Mouse (Mus musculus): ENCODE data around the gene Wwox.

Wwox gene

GRCm38 (mm10) chr8:114855833-114856232 is 416.4 kb downstream of the Wwox start:
- DNase-seq (ENCODE audit: low spot score): no peak

- DNase-seq (ENCODE audit: low spot score): no peak
Observed at GRCm38 (mm10) chr8:114865911-114866310, 426.5 kb downstream of the Wwox start.

DNA sequence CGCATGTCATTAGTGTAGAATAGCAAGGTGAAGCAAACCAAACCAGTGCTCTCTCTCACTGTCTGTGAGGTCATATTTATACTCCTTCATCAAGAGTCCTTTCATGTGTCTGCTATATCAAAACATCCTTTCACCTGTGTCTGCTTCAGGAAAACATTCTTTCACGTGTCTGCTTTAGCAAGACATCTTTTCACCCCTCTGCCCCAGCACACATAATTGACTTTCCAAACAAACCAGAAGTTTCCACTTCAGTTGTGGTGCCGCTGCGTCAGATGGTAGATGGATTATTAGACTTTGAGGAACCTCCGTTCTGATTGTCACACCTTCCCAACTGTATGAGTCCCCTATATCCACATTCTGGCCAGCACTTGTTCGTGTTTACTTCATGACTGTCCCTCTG is 429.9 kb downstream of the Wwox start:
- DNase-seq (ENCODE audit: low spot score): no peak

DNA sequence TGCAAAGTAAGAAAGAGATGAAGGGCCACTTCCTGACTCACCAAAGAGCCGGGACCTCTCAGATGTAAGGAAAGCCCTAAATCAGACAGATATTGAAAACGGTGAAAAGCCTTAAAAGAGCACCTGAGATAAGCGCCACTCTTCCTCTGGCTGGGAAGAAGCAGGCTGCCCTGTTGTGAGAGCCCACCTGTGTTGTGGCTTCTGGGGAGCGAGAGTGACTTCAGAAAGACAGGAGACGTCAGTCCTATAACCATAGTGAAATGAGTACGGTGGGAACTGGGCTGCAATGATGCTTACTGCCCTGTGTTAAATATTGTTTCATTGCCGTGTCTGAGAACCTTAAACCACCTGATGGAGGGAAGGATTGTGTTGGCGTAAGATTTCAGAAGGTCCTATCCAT is 431.0 kb downstream of the Wwox start:
- no peak for DNase-seq (ENCODE audit: low spot score)

DNA sequence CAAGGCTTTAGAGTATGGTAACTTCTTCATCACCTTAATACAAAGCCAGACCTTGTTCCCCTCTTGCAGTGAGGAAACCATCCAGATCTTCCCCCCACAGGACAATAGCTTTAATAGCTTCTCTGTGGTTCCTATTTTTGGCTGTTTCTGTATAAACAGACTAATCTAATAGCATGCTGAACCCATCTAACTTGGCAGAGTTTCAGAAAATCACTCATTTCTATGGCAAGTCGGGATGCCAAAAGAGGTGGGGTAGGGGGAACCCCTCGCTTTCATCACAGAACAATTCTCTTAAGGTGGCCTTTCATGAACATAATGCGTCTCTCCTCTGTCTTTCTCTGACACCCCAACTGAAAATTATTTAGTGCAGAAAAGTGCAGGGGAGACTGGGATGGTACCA is 433.0 kb downstream of the Wwox start:
- DNase-seq (ENCODE audit: low spot score): no peak

- no peak for DNase-seq (ENCODE audit: low spot score)
Observed at GRCm38 (mm10) chr8:114875161-114875560, 435.7 kb downstream of the Wwox start.

DNA sequence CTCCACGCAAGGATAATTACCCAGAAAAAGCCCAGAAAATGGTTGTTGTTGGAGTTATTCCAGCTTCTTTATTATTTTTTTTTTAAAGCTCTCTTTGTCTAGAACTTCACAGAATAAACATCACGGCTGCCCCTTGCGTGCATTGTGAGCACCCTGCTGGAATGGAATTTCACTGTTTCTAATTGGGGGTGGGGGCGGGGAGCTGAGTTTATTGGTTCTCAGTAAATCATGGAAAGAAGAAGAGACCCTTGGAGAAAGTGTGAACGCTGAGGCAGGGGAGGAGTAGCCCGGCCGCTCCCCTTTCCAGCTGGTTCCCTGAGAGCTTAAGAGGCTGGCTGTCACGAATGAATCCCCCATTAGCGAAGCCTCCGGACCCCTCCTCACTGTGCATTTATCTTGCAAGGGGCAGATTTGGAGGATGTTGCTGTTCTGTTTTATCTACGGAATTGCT is 436.7 kb downstream of the Wwox start:
- DNase-seq (ENCODE audit: low spot score): no peak

DNA sequence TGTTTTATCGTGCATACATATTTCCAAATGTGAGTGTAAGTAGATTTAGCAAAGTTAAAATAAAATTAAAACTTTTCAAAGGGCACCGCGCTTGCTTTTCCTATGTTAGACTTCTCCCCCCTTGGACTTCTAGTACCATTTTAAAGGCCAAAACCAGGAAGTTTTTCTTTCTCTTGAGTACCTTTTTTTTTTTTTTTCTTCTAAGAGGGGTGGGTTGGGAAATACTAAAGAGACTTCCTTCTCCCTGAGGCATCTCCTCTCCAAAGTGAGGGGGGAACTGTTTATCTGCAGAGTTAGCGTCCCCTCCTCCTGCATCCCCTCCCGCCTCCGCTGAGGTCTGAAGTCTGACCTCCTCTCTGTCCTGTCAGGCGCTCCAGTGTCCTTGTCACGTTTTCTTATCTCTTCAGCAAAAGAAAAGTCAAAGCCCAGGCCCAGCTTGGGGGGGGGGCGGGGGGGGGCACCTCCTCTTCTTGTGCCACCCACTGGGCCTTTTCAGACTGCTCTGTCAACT is 437.3 kb downstream of the Wwox start:
- no peak for DNase-seq (ENCODE audit: low spot score)

- no peak for DNase-seq (ENCODE audit: low spot score)
Observed at GRCm38 (mm10) chr8:114877234-114877633, 437.8 kb downstream of the Wwox start.

DNA sequence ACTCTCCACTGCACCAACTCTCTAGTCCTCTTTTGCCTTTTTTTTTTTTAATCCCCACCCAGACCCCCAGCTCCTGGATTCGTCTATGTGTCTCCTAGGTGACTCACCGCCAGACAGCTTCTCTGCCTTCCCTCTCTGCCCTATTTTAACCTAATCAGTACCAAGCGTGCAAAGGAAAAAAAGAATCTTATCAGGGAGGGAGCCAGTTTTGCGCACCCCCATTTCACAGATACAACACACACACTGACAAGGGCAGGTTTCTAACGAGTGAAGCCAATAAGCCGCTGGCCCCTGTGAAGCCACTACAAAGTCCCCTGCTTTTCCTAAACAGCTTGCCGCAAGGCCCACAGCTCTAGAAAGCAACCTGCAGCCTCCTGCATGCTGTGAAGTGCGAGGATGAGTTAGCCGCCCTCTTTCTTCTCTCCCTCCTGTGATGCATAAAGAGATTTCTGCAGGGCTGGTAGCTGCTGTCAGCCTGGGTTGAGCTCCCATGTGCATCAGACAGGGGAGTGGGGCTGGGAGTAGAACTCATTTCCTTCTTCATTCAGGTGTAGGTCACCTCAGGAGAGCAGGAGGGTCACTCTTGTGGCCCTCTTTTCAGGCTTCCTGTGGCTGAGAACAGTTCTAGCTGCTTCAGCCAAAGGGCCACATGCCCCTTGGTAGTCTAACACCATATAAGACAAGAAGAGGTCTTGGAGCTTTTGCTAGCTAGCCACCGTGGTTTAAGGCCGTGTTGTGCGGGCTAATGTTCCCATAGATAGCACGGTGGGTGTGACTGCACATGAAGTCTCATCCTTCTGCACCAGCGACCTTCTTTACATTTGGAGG is 439.2 kb downstream of the Wwox start:
- no peak for DNase-seq (ENCODE audit: low spot score)

GRCm38 (mm10) chr8:114879277-114879568 is 439.8 kb downstream of the Wwox start:
- DNase-seq (ENCODE audit: low spot score): no peak

DNA sequence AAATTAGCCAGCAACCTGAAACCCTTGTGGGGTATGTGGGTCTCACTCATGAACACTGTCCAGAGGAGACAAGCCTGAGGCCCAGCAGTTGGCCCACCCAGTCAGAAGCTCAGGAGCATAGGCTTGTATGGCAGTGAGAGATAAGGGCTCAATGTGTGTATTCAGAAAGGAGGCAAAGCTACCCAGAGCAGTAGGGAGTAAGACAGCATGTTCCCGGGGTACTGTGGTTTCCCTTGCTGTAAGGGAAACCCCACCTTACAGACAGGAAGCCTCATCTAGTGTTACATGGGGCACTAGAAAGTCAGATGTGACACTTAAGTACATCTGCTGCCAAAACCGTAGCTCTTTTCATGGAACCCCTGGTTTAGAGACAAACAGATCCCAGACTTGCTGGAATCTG is 440.2 kb downstream of the Wwox start:
- no peak for DNase-seq (ENCODE audit: low spot score)

- DNase-seq (ENCODE audit: low spot score): no peak
Observed at GRCm38 (mm10) chr8:114880475-114881135, 441.1 kb downstream of the Wwox start.

GRCm38 (mm10) chr8:114881891-114882401 is 442.5 kb downstream of the Wwox start:
- no peak for DNase-seq (ENCODE audit: low spot score)

DNA sequence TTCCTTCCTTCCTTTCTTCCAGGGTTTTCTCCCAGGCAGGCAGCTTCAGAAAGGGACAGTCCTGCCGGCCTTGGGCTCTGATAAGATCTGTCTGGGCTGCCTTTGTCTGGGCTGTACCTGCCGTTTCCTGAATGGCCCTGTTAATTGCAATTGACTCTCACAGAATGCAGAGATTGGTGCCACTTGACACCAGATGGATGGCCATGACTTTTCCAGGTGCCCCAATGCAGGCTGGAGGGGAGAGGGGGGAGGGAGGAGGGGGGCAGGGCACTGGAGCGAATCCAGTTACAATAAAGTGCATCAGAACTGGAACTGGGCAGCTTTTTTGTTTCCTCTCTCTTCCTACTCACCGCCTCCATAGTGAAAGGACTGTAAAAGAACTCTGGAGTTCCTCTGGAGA is 443.0 kb downstream of the Wwox start:
- no peak for DNase-seq (ENCODE audit: low spot score)

GRCm38 (mm10) chr8:114882936-114883606 is 443.6 kb downstream of the Wwox start:
- DNase-seq (ENCODE audit: low spot score): no peak

- DNase-seq (ENCODE audit: low spot score): no peak
Observed at GRCm38 (mm10) chr8:114883967-114884366, 444.5 kb downstream of the Wwox start.

DNA sequence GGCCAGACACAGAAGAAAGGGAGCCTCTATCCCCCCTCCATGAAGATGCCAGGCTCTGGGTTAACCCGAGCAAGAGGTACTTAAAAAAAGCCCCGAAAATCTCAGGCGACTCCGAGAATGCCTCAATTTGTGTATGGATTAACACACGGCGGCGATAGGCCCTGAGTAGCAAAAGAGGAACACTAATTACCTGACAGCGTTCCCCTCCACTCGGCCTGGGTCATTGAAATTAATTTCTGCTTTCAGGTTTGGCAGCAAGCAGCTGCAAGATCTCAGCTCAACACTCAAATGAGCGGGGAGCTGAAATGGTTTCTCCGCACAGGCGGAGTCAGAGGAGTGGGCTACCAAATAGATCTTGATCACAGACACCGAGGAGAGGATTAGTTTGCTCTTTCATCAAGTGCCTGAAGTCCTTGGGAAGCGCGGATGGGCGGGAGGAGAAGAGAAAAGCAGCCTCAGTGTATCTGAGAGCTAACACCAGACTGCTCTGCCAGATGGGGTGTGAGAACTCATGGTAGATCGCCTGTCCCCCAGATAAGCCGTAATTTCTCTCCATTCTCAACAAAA is 445.7 kb downstream of the Wwox start:
- no peak for DNase-seq (ENCODE audit: low spot score)

DNA sequence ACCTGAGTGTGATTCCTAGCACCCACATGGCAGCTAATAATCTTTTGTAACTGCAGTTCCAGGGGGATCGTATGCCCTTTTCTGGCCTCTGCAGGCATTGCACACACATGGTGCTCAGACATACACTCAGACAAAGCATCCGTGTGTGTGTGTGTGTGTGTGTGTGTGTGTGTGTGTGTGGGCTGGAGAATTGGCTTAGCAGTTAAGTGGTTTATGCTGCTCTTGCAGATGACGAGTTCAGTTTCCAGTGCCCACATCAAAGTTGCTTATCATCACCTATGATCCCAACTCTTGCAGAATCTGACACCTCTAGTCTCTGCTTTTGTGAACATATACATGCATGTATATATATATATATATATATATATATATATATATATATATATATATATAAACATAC is 448.9 kb downstream of the Wwox start:
- no peak for DNase-seq (ENCODE audit: low spot score)

DNA sequence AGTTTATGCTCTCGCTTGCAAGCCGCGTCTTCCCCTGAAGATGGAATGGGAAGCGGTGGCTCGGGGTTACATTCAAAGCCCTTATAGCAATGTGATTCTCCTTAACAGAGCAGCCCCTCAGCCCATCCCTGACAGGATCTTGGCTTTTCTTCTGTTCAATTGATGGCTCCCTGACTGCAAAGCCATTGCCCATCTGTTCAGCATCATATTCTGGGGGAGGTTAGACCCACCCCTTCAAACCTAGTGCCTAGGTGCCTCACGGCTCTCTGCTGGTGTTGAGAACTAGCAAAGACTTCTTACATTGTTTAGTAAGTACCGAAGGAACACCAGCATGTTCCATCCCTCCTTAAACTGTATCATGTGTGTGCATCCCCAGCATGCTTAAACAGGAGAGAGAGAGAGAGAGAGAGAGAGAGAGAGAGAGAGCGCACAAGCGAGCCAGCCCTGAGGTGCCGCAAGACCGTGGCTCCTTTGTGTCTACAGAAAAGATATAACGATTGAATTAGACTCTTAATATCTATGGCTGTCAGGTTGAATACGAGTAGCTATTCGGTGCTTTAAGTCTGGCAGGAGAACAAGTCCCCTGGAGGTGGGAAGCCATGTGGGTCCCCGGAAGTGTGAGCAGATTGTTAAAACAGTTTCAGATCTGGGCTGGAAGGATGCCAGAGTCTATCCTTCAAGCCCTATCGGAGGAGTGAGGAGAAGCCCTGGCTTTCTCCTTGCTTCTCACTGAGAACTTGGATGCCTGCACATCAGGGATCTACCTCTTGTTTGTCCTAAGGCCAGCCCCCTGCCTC is 450.3 kb downstream of the Wwox start:
- DNase-seq (ENCODE audit: low spot score): no peak

- DNase-seq (ENCODE audit: low spot score): no peak
Observed at GRCm38 (mm10) chr8:114890478-114890877, 451.0 kb downstream of the Wwox start.

- peak; percentile 10 for DNase-seq (ENCODE audit: low spot score)
Observed at GRCm38 (mm10) chr8:114891252-114891651, 451.8 kb downstream of the Wwox start.

Measured in adipocyte (in vitro differentiated cells).